ENCODE assay signal across 8 mouse cellular contexts in the genomic region with DNA sequence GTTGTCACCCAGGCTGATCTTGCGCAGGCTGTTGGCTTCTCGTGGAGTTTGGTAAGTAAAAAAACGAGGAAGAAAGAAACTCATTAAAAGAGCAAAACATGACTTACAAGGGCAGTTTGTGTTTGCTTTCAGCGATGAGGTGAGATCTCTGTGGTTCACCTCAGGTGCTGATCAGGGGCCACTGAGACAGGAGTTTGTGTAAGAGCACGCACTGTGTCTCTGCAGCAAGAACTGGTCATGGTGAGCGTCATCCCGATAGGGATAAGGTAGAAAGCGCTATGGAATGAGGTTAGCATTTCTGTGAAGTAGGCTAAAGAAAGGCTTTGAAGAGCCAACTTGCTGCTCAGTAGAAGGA. TPM values are rescaled to one million over a fixed set of nuclear protein-coding genes. Genes with fewer than 3 reads are reported as not detected.
DNase-seq lines count a peak whose midpoint lies in the region; ATAC-seq and TF ChIP-seq lines count a peak whose summit lies in the region.

No protein-coding gene starts in this region.

- H3K36me3 ChIP-seq in C2C12 (ENCODE audit: control insufficient read depth, insufficient read depth): peaks cover 4% of the 10 kb centered on the region
- peaks cover 13% of the 10 kb centered on the region; the same call in 1 of the 2 replicates for H3K36me3 ChIP-seq in forebrain, embryonic 13.5 days (ENCODE audit: poor library complexity, severe bottlenecking)
- peaks cover 11% of the 10 kb centered on the region for H3K36me3 ChIP-seq in liver, embryonic 13.5 days

- no peak for TF ChIP-seq POLR2A in cerebellum, adult 2 months (IDR thresholded peaks at IDR 0.05; ENCODE audit: borderline replicate concordance, insufficient read depth, low read length)

- no peaks in the 10 kb centered on the region for H3K9me3 ChIP-seq in forebrain, embryonic 13.5 days (replicated peaks)
- no peaks in the 10 kb centered on the region for H3K9me3 ChIP-seq in liver, embryonic 13.5 days (replicated peaks)

- peaks cover 51% of the 10 kb centered on the region for H3K79me2 ChIP-seq in C2C12 (ENCODE audit: control insufficient read depth, insufficient read depth)

- H3K27me3 ChIP-seq in cerebellum, adult 2 months (ENCODE audit: control insufficient read depth, insufficient read depth, low read length): no peaks in the 10 kb centered on the region
- H3K27me3 ChIP-seq in C2C12 (ENCODE audit: control insufficient read depth, insufficient read depth, insufficient read length): no peaks in the 10 kb centered on the region
- no peaks in the 10 kb centered on the region for H3K27me3 ChIP-seq in forebrain, embryonic 13.5 days
- H3K27me3 ChIP-seq in liver, embryonic 13.5 days: no peaks in the 10 kb centered on the region

- H3K4me1 ChIP-seq in cerebellum, adult 2 months (ENCODE audit: control insufficient read depth, insufficient read depth, low read length): peaks cover 4% of the 10 kb centered on the region; the same call in 1 of the 2 replicates
- peaks cover 21% of the 10 kb centered on the region for H3K4me1 ChIP-seq in forebrain, embryonic 13.5 days
- H3K4me1 ChIP-seq in liver, embryonic 13.5 days (replicated peaks): peaks cover 20% of the 10 kb centered on the region

- under 1% methylated on average over 8 of the region's 8 CpGs for WGBS in cerebellum, adult 2 months
- WGBS in forebrain, embryonic 13.5 days: under 1% methylated on average over 8 of the region's 8 CpGs
- WGBS in liver, embryonic 13.5 days (ENCODE audit: insufficient replicate concordance): under 1% methylated on average over 8 of the region's 8 CpGs

- peak overlapping the region; percentile 56 for H3K27ac ChIP-seq in cerebellum, adult 2 months (ENCODE audit: insufficient read depth, low read length)
- peak overlapping the region; percentile 86 for H3K27ac ChIP-seq in forebrain, embryonic 13.5 days
- peak overlapping the region; percentile 89 for H3K27ac ChIP-seq in liver, embryonic 13.5 days

- peak overlapping the region; percentile 84 for H3K9ac ChIP-seq in forebrain, embryonic 13.5 days
- peak overlapping the region; percentile 82 for H3K9ac ChIP-seq in liver, embryonic 13.5 days

- no peak for TF ChIP-seq CTCF in cerebellum, adult 2 months (IDR thresholded peaks at IDR 0.05; ENCODE audit: borderline replicate concordance, insufficient read depth, low read depth, low read length)
- TF ChIP-seq CTCF in C2C12 (IDR thresholded peaks at IDR 0.05; ENCODE audit: control insufficient read depth, insufficient read depth, insufficient read length): no peak

- H3K4me3 ChIP-seq in cerebellum, adult 2 months (replicated peaks; ENCODE audit: insufficient read depth, low read depth, low read length): peak overlapping the region; percentile 94
- peak overlapping the region; percentile 98 for H3K4me3 ChIP-seq in C2C12 (ENCODE audit: insufficient read depth, poor library complexity, severe bottlenecking)
- H3K4me3 ChIP-seq in forebrain, embryonic 13.5 days: peak overlapping the region; percentile 65
- peak overlapping the region; percentile 85 for H3K4me3 ChIP-seq in liver, embryonic 13.5 days (replicated peaks)

- peak; percentile 55 for ATAC-seq in forebrain, embryonic 13.5 days
- peak; percentile 79 for ATAC-seq in liver, embryonic 13.5 days (ENCODE audit: low read depth)

- H3K4me2 ChIP-seq in forebrain, embryonic 13.5 days: peak overlapping the region; percentile 69
- peak overlapping the region; percentile 79 for H3K4me2 ChIP-seq in liver, embryonic 13.5 days

- H3K79me3 ChIP-seq in C2C12 (ENCODE audit: low read depth): peaks cover 20% of the 10 kb centered on the region

- H3ac ChIP-seq in C2C12 (ENCODE audit: control insufficient read depth, insufficient read length, low read depth): peak overlapping the region; percentile 95

- no peak for DNase-seq in cerebellum, adult 2 months
- DNase-seq in cerebellum, postnatal 14 days: no peak
- no peak for DNase-seq in liver, embryonic 13.5 days
- DNase-seq in ovary, postnatal 10 days (ENCODE audit: low spot score): no peak
- no peak for DNase-seq in spleen, postnatal 36 days (ENCODE audit: low spot score in 2 of 2)
- DNase-seq in thymus, postnatal 14 days: no peak

TF ChIP-seq in C2C12, 6 proteins besides CTCF, POLR2A, EP300 and RAD21:
- TF ChIP-seq FOSL1 (IDR thresholded peaks at IDR 0.05; ENCODE audit: insufficient read depth, low read length, poor library complexity, severe bottlenecking): no peak
- TF ChIP-seq MYOD1 (IDR thresholded peaks at IDR 0.05; ENCODE audit: control insufficient read depth, insufficient read length, low read depth): no peak
- no peak for TF ChIP-seq MAX (IDR thresholded peaks at IDR 0.05)
- TF ChIP-seq CEBPB (IDR thresholded peaks at IDR 0.05; ENCODE audit: low read depth): no peak
- TF ChIP-seq MYOG (IDR thresholded peaks at IDR 0.05; ENCODE audit: control insufficient read depth, extremely low read depth, insufficient read length): no peak
- no peak for TF ChIP-seq USF1 (IDR thresholded peaks at IDR 0.05; ENCODE audit: low read depth)

RNA-seq across cellular contexts. Expression of gene Cox10, which starts 0.4 kb away (rescaled TPM):
- polyA plus RNA-seq in cerebellum, adult 2 months (2012; rRNA removed): 18.5 and 20.1 TPM in 2 replicates
- 21.6 TPM for polyA plus RNA-seq in C2C12 (2012; fragmentation: generic; extraction: Trizol)
- polyA plus RNA-seq in forebrain, embryonic 13.5 days (2015; fragmentation: Nextera tagmentation; extraction: Ambion mirVana): 19.4 and 24.3 TPM in 2 replicates
- 12.4 and 13.9 TPM in 2 replicates for polyA plus RNA-seq in liver, embryonic 13.5 days (2015; fragmentation: Nextera tagmentation; extraction: Ambion mirVana)
